Mouse (Mus musculus) erythroblast, embryonic 14.5 days (primary cell): ENCODE results near the gene Bpifa2.

Experiments
- GATA1 ChIP-seq: IDR thresholded peaks from 2 replicates; pipeline ENCODE4 v1.6.1; 2012; ENCODE audit warnings: low read length, inconsistent platforms, mixed read lengths
- TAL1 ChIP-seq: IDR thresholded peaks from 3 replicates; pipeline ENCODE4 v1.6.1; 2012; ENCODE audit warnings: low read length, inconsistent platforms, mixed read lengths

DNA sequence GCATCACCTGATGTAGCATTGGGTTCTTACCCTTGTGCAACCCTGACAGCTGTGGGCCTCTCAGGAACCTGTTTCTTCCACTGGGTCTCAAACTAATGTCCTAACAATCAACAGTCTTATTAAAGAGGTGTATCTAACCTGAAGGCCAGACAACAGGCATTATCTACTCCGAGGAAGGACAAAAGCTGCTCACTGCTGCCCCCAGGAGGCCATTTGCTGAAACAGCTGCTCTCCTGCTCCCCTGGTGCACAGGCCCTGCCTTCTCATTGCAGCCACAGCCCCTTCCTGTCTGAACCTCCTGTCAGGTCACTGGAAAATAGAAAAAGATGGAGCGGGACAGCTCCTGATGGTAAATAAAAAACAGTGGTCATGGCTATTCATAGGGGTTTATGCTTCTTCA, 30.9 kb downstream of the Bpifa2 start:
- TF ChIP-seq GATA1 (no peak), TAL1 (no peak)
